Mouse (Mus musculus): Measurements from ENCODE around the gene Kif14. TPM values are rescaled to one million over a fixed set of nuclear protein-coding genes. Genes with fewer than 3 reads are reported as not detected.
"Not testable (repeated sequence)": the region's sequence is repeated elsewhere in the genome, so short reads cannot be mapped to it uniquely, and the experiment has no call there.

Gene Kif14
- polyA plus RNA-seq, 1 experiment from 2014 or later: 11.6 TPM

GRCm38 (mm10) chr1:136462443-136462842 lies 3.7 kb upstream of the Kif14 start:
- peaks cover 8% of the 10 kb centered on the region for H3K4me1 ChIP-seq (ENCODE audit: control insufficient read depth, insufficient read depth, low read length)
- 51% methylated on average over 10 of the region's 10 CpGs for WGBS
- no peak overlapping the region for H3K27ac ChIP-seq (ENCODE audit: low read depth, low read length)
- H3K9me3 ChIP-seq (ENCODE audit: control insufficient read depth, low read length): no peaks in the 10 kb centered on the region
- H3K27me3 ChIP-seq (ENCODE audit: control insufficient read depth, insufficient read depth, low read length): no peaks in the 10 kb centered on the region
- H3K9ac ChIP-seq (ENCODE audit: low read depth, low read length): no peak overlapping the region
- H3K36me3 ChIP-seq (ENCODE audit: control insufficient read depth, insufficient read depth, low read length): no peaks in the 10 kb centered on the region
- no peak overlapping the region for H3K4me2 ChIP-seq (replicated peaks; ENCODE audit: low read depth, low read length)
- no peak overlapping the region for H3K4me3 ChIP-seq (ENCODE audit: low read length)
- no peak for ATAC-seq (ENCODE audit: low FRiP score, low TSS enrichment)

DNA sequence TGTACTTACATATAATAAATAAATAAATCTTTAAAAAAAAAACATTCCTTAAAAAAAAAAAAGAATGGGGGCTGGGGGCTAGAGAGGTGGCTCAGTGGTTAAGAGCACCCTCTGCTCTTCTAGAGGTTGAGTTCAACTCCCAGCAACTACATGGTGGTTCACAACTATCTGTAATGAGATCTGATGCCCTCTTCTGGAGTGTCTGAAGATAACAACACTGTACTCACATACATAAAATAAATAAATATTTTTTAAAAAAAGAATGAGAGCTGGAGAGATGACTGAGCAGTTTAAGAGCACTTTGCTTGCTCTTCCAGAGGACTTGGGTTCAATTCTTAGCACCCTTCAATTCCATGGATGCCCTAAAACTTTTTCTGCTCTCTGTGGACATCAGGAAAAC lies 975 bp upstream of the Kif14 start:
- Histone ChIP-seq H3K9ac (ENCODE audit: low read depth, low read length) (no peak overlapping the region), H3K27ac (ENCODE audit: low read depth, low read length) (no peak overlapping the region)
- ATAC-seq (ENCODE audit: low FRiP score, low TSS enrichment): no peak

DNA sequence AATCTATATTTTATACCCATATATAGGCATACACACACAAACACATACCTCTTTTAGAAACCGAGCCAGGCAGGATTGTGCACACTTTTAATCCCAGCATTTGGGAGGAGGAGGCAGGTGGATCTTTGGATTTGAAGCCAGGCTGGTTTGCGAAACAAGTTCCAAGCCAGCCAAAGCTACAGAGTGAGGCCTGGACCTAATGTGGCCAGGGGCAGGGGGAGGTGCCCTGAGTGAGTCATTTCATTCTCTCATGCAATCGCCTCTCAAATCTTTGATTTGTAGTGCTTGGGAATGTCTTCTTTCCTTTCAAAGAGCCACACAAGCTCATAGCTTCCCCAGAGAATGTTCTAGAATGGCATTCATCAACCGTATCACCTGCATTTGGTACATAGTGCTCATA lies 3.3 kb downstream of the Kif14 start:
- Histone ChIP-seq H3K9ac (ENCODE audit: low read depth, low read length) (no peak overlapping the region), H3K27me3 (ENCODE audit: control insufficient read depth, insufficient read depth, low read length) (no peaks in the 10 kb centered on the region), H3K4me3 (ENCODE audit: low read length) (no peak overlapping the region), H3K9me3 (ENCODE audit: control insufficient read depth, low read length) (no peaks in the 10 kb centered on the region), H3K4me2 (replicated peaks; ENCODE audit: low read depth, low read length) (no peak overlapping the region), H3K36me3 (ENCODE audit: control insufficient read depth, insufficient read depth, low read length) (peaks cover 34% of the 10 kb centered on the region), H3K4me1 (ENCODE audit: control insufficient read depth, insufficient read depth, low read length) (peaks cover 8% of the 10 kb centered on the region), H3K27ac (ENCODE audit: low read depth, low read length) (no peak overlapping the region)
- 85% methylated on average over 4 of the region's 4 CpGs for WGBS
- ATAC-seq (ENCODE audit: low FRiP score, low TSS enrichment): no peak

More for the DNA sequence above, 975 bp upstream of the Kif14 start:
- H3K4me2 ChIP-seq (replicated peaks; ENCODE audit: low read depth, low read length): no peak overlapping the region
- H3K4me1 ChIP-seq (ENCODE audit: control insufficient read depth, insufficient read depth, low read length): peaks cover 8% of the 10 kb centered on the region
- H3K4me3 ChIP-seq (ENCODE audit: low read length): no peak overlapping the region
- H3K36me3 ChIP-seq (ENCODE audit: control insufficient read depth, insufficient read depth, low read length): peaks cover 9% of the 10 kb centered on the region
- H3K9me3 ChIP-seq (ENCODE audit: control insufficient read depth, low read length): no peaks in the 10 kb centered on the region
- no peaks in the 10 kb centered on the region for H3K27me3 ChIP-seq (ENCODE audit: control insufficient read depth, insufficient read depth, low read length)

- Histone ChIP-seq H3K9me3 (ENCODE audit: control insufficient read depth, low read length) (no peaks in the 10 kb centered on the region), H3K4me1 (ENCODE audit: control insufficient read depth, insufficient read depth, low read length) (peaks cover 8% of the 10 kb centered on the region), H3K27ac (ENCODE audit: low read depth, low read length) (no peak overlapping the region), H3K9ac (ENCODE audit: low read depth, low read length) (no peak overlapping the region), H3K4me2 (replicated peaks; ENCODE audit: low read depth, low read length) (no peak overlapping the region), H3K27me3 (ENCODE audit: control insufficient read depth, insufficient read depth, low read length) (no peaks in the 10 kb centered on the region), H3K36me3 (ENCODE audit: control insufficient read depth, insufficient read depth, low read length) (peaks cover 40% of the 10 kb centered on the region), H3K4me3 (ENCODE audit: low read length) (no peak overlapping the region)
- 21% methylated on average over 6 of the region's 6 CpGs for WGBS
- ATAC-seq (ENCODE audit: low FRiP score, low TSS enrichment): no peak
These were observed 4.3 kb downstream of the Kif14 start for GRCm38 (mm10) chr1:136470471-136470870.

GRCm38 (mm10) chr1:136491681-136492080 lies 25.5 kb downstream of the Kif14 start:
- H3K4me1 ChIP-seq (ENCODE audit: control insufficient read depth, insufficient read depth, low read length): no peaks in the 10 kb centered on the region
- H3K36me3 ChIP-seq (ENCODE audit: control insufficient read depth, insufficient read depth, low read length): peaks cover 75% of the 10 kb centered on the region
- H3K9me3 ChIP-seq (ENCODE audit: control insufficient read depth, low read length): no peaks in the 10 kb centered on the region
- H3K27ac ChIP-seq (ENCODE audit: low read depth, low read length): no peak overlapping the region
- no peak overlapping the region for H3K4me3 ChIP-seq (ENCODE audit: low read length)
- H3K4me2 ChIP-seq (replicated peaks; ENCODE audit: low read depth, low read length): no peak overlapping the region
- no peak for ATAC-seq (ENCODE audit: low FRiP score, low TSS enrichment)
- WGBS: 80% methylated on average over 5 of the region's 5 CpGs
- H3K27me3 ChIP-seq (ENCODE audit: control insufficient read depth, insufficient read depth, low read length): no peaks in the 10 kb centered on the region
- no peak overlapping the region for H3K9ac ChIP-seq (ENCODE audit: low read depth, low read length)

DNA sequence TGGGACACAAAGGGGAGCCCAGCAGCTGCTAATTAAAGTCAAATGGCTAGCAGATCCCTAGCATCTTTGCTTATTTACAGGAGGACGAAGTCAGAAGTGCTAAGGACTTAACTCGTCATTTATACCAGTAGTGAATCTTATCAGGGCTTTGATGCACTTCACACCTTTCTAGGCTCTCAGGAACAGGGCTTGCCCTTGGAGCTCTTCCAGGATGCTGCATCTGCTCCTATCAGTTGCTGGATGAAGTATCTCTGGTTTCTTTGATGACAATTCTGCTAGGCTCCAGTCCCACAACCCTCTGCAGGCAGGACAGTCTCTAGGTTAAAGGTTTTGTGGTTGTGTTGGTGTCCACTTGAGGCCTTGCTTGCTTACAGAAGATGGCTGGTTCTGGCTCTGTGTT lies 26.1 kb downstream of the Kif14 start:
- WGBS: 78% methylated on average over 2 of the region's 2 CpGs
- Histone ChIP-seq H3K36me3 (ENCODE audit: control insufficient read depth, insufficient read depth, low read length) (peaks cover 73% of the 10 kb centered on the region), H3K4me2 (replicated peaks; ENCODE audit: low read depth, low read length) (no peak overlapping the region), H3K4me1 (ENCODE audit: control insufficient read depth, insufficient read depth, low read length) (no peaks in the 10 kb centered on the region), H3K27ac (ENCODE audit: low read depth, low read length) (no peak overlapping the region), H3K27me3 (ENCODE audit: control insufficient read depth, insufficient read depth, low read length) (no peaks in the 10 kb centered on the region), H3K9me3 (ENCODE audit: control insufficient read depth, low read length) (no peaks in the 10 kb centered on the region), H3K9ac (ENCODE audit: low read depth, low read length) (no peak overlapping the region), H3K4me3 (ENCODE audit: low read length) (no peak overlapping the region)
- no peak for ATAC-seq (ENCODE audit: low FRiP score, low TSS enrichment)

DNA sequence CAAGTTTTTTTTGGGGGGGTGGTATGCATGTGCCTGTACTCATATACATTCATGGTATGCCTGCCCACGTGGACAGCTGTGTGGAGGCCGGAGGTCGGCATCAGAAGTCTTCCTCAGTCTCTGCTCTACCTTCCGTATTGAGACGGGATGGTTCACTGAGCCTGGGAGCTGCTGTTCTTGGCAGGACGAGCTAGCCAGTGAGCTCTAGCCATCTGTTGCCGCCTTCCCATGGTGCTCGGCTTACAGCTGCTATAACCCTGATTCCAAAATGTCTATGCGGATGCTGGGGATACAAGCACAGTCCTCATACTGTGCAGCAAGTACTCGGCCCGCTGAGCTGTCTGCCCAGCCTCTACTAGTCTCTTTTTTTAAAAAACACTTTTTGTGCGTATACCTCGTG lies 33.2 kb downstream of the Kif14 start:
- WGBS: 78% methylated on average over 13 of the region's 13 CpGs
- ATAC-seq (ENCODE audit: low FRiP score, low TSS enrichment): no peak
- H3K9me3 ChIP-seq (ENCODE audit: control insufficient read depth, low read length): no peaks in the 10 kb centered on the region; the same call in 1 of the 2 replicates
- H3K27me3 ChIP-seq (ENCODE audit: control insufficient read depth, insufficient read depth, low read length): no peaks in the 10 kb centered on the region
- H3K4me2 ChIP-seq (replicated peaks; ENCODE audit: low read depth, low read length): no peak overlapping the region
- H3K4me1 ChIP-seq (ENCODE audit: control insufficient read depth, insufficient read depth, low read length): no peaks in the 10 kb centered on the region
- peaks cover 46% of the 10 kb centered on the region for H3K36me3 ChIP-seq (ENCODE audit: control insufficient read depth, insufficient read depth, low read length)
- H3K27ac ChIP-seq (ENCODE audit: low read depth, low read length): no peak overlapping the region
- no peak overlapping the region for H3K9ac ChIP-seq (ENCODE audit: low read depth, low read length)
- H3K4me3 ChIP-seq (ENCODE audit: low read length): no peak overlapping the region

DNA sequence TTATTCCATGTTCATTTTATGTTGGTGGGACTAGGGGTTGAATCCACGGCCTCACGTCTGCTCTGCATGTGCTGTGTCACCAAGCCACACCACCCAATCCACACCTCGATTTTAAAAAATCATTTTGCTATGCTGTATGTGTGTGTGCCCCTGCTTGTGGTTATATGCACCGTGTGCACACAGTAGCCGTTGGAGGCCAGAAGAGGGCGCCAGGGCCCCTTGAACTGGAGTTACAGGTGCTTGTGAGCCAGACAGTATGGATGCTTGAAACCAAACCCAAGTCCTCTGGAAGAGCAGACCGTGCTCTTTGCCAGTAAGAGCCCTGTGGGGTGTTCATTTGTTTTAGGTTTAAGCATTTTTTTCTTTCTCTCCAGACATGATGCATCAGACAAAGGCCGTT lies 36.8 kb downstream of the Kif14 start:
- Histone ChIP-seq H3K4me3 (ENCODE audit: low read length) (no peak overlapping the region), H3K9ac (ENCODE audit: low read depth, low read length) (no peak overlapping the region), H3K9me3 (ENCODE audit: control insufficient read depth, low read length) (no peaks in the 10 kb centered on the region; the same call in 1 of the 2 replicates), H3K27me3 (ENCODE audit: control insufficient read depth, insufficient read depth, low read length) (no peaks in the 10 kb centered on the region), H3K36me3 (ENCODE audit: control insufficient read depth, insufficient read depth, low read length) (peaks cover 23% of the 10 kb centered on the region), H3K27ac (ENCODE audit: low read depth, low read length) (no peak overlapping the region), H3K4me2 (replicated peaks; ENCODE audit: low read depth, low read length) (no peak overlapping the region), H3K4me1 (ENCODE audit: control insufficient read depth, insufficient read depth, low read length) (no peaks in the 10 kb centered on the region)
- no peak for ATAC-seq (ENCODE audit: low FRiP score, low TSS enrichment)
- 94% methylated on average over 8 of the region's 8 CpGs for WGBS

- 74% methylated on average over 10 of the region's 10 CpGs for WGBS
- not testable (repeated sequence) for ATAC-seq (ENCODE audit: low FRiP score, low TSS enrichment); H3K4me1 ChIP-seq (ENCODE audit: control insufficient read depth, insufficient read depth, low read length); H3K27ac ChIP-seq (ENCODE audit: low read depth, low read length); H3K9ac ChIP-seq (ENCODE audit: low read depth, low read length); H3K27me3 ChIP-seq (ENCODE audit: control insufficient read depth, insufficient read depth, low read length); H3K9me3 ChIP-seq (ENCODE audit: control insufficient read depth, low read length); H3K4me3 ChIP-seq (ENCODE audit: low read length); H3K4me2 ChIP-seq (replicated peaks; ENCODE audit: low read depth, low read length)
- H3K36me3 ChIP-seq (ENCODE audit: control insufficient read depth, insufficient read depth, low read length): peaks cover 22% of the 10 kb centered on the region
These were observed 40.1 kb downstream of the Kif14 start for GRCm38 (mm10) chr1:136506255-136506654.

DNA sequence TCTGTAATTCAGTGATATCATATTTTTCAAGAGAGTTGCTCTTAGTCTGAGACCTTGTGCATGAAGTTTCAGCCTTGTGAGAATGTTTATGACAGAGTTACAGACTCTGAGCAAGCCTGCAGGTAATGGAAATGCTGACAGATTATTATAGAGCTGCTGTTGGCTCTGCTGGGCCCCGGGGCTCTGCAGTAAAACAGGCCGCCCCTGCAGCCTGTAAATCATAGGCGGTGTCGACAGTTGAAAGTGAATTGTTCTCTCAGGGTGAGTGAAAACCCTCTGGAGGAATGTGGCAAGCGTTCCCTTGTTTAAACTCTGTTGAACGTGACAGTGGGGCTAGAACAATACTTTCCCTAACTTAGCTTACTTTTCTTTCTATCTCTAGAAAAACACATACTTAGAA lies 46.2 kb downstream of the Kif14 start:
- no peak overlapping the region for H3K4me2 ChIP-seq (replicated peaks; ENCODE audit: low read depth, low read length)
- H3K9ac ChIP-seq (ENCODE audit: low read depth, low read length): no peak overlapping the region
- H3K27ac ChIP-seq (ENCODE audit: low read depth, low read length): no peak overlapping the region
- H3K27me3 ChIP-seq (ENCODE audit: control insufficient read depth, insufficient read depth, low read length): no peaks in the 10 kb centered on the region
- no peaks in the 10 kb centered on the region for H3K4me1 ChIP-seq (ENCODE audit: control insufficient read depth, insufficient read depth, low read length)
- no peak for ATAC-seq (ENCODE audit: low FRiP score, low TSS enrichment)
- H3K4me3 ChIP-seq (ENCODE audit: low read length): no peak overlapping the region
- H3K9me3 ChIP-seq (ENCODE audit: control insufficient read depth, low read length): no peaks in the 10 kb centered on the region
- H3K36me3 ChIP-seq (ENCODE audit: control insufficient read depth, insufficient read depth, low read length): peaks cover 23% of the 10 kb centered on the region
- WGBS: 16% methylated on average over 6 of the region's 6 CpGs
